Mouse (Mus musculus): ENCODE measurements around the gene Scin. TPM values are rescaled to one million over a fixed set of nuclear protein-coding genes. Genes with fewer than 3 reads are reported as not detected.

Gene Scin
- total RNA-seq, 1 experiment from 2014 or later: 3.7 TPM

Other genes with a start within 250 kb of the Scin start
- gene Arl4a, start 96.2 kb downstream of the Scin start, total RNA-seq (2017): 32.5 and 39.1 TPM in 2 replicates
- gene Lsmem1, start 65.3 kb upstream of the Scin start, total RNA-seq (2017): 1.3 and 1.5 TPM in 2 replicates
- gene Ifrd1, start 114.3 kb upstream of the Scin start, total RNA-seq (2017): 161 and 171 TPM in 2 replicates